Mouse (Mus musculus) G1E (cell line): ENCODE measurements around the gene Ctsh.

Experiments
- CTCF ChIP-seq: IDR thresholded peaks from 2 replicates; pipeline ENCODE4 v1.5.1; 2012; ENCODE audit warnings: low read depth, low read length, inconsistent platforms, mixed read lengths
- POLR2AphosphoS5 ChIP-seq: IDR thresholded peaks from 2 replicates; pipeline ENCODE4 v1.6.1; 2012; ENCODE audit warnings: low read depth, low read length, inconsistent platforms; ENCODE audit not compliant: insufficient replicate concordance

GRCm38 (mm10) chr9:90105462-90105861 is 51.5 kb downstream of the Ctsh start:
- TF ChIP-seq CTCF (no peak), POLR2AphosphoS5 (no peak)
